Mouse (Mus musculus) kidney, adult 9 months (tissue): ENCODE results near the gene Slc44a2.
"Not testable (repeated sequence)": the region's sequence is repeated elsewhere in the genome, so short reads cannot be mapped to it uniquely, and the experiment has no call there.

ENCODE experiments used
- DNase-seq: peaks from one replicate; pipeline ENCODE4 v3.0.0; 2022

Gene Slc44a2

DNA sequence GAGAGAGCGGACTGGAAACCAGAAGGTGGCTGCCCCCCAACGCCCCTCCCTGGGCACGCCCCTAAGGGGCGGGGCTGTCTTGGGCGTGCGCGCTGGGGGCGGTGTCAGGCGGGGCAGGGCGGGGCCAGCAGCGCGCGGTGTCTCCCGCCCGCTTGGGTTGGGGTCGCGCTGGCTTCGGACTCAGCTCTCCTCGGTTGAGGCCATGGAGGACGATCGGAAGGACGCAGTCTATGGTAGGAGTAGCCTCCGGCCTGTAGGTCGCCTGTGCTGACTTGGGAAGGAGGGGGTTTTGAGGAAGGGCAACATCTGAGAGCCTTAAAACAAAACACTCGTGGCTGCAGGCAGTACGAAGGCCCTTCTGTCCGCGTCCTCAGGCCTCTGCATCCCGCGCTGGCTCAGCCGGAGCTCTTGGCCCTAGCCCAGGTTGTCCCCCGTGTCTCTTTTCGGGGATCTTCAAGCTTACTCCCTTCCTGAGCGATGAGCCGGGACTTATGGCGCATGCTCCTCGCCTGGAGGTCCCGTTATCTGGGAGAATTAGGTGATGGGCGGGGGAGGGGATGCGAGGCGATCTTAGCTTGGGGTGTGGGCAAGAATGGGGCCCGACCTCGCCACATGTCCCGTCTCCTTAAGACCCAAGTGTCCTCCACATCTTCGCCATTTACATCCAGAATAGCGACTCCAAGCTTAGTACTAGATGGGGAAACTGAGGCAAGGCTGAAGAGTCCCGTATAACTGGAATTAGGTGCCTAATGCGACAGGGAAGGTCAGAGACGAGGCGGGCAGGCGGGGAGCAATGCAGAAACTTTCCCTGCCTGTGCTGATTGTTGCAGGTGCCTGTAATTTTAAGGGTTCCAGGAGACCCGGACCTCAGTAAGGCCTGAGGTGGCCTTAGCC, at the start of gene Slc44a2:
TSS of gene Slc44a2 (plus strand) at position 80 of the 894 bp plus-strand sequence.
- peak; percentile 83 for DNase-seq

DNA sequence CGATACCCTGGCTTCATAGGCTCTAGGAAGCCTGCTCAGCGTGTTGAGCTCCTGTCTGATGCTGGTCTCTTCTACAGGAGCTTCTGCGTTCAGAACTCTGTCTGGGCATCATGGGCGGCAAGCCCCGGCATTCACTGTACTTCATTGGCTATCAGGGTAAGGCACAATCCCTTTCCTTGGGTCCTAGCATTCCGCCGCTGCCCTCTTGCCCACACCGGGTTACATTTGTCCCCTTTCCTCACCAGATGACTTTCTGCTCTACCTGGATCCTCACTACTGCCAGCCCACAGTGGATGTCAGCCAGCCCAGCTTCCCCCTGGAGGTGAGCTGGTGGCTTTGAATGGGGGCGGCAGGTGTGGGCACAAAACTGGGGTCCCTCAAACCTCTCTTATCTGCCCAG, 48.1 kb upstream of the Slc44a2 start:
- DNase-seq, result no peak

DNA sequence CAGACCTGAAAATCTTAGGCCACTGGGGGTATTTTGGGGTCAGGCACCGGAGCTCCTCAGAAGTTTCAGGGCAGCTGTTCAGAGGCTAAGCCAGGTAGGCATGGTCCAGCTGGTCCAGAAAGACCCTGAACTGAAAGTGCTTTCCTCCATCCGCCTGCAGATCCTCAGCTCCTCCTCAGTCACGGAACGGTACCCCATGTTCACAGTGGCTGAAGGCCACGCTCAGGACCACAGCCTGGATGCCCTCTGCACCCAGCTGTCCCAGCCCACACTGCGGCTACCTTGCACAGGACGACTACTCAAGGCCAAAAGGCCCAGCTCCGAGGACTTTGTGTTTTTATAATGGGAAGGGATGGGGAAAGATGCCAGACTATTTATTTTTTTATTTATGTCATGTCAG, 47.4 kb upstream of the Slc44a2 start:
- no peak for DNase-seq

DNA sequence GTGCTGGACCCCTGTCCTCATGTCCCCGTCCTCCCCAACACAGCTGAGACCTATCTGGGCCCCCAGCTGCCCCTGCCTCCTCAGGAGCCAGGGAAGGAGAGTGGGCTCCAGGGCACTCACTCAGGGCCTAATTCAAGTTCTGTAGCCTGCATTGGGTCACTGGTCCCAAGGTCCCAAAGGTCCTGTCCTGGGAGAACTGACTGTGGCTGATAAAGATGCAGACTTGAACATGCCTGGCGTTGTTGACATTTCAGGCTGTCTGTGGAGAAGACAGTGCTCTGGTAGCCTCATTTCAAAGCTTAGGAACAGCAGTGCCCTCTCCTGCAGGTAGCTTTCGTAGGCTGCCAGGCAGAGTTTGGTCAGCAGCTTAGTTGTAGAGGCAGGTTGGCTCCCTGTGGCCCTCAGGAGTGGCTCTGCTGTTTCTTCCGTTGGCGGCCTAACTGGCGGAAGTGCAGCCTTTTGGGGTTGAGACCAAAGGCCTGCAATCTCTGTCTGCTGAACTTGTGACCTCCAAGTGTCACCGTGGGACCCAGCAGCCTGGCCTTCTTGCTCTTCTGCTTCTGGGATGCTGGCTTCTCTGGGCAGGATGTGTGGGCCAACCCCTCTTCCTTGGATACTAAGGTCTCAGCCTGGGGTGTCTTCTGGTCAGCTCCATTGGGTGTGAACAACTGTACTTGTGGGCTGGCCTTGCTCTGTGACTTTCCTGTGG, 46.8 kb upstream of the Slc44a2 start:
- DNase-seq, result no peak

DNA sequence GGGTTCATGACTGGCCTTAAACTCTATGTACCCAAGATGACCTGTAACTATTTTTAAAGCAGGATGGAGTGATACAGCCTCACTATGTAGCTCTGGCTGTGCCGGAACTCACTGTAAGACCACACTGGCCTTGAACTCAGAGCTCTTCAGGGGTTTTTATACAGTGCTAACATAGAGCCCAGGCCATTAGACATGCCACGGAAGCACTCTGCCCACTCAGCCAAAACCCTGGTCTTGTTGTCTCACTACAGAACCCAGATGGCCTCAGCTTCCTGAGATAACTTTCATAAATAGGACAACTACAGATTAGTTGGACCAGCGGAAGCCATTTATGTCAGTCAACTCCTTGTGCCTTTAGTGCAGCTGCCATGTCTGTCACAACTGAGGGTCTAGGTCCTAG, 46.2 kb upstream of the Slc44a2 start:
- no peak for DNase-seq

DNA sequence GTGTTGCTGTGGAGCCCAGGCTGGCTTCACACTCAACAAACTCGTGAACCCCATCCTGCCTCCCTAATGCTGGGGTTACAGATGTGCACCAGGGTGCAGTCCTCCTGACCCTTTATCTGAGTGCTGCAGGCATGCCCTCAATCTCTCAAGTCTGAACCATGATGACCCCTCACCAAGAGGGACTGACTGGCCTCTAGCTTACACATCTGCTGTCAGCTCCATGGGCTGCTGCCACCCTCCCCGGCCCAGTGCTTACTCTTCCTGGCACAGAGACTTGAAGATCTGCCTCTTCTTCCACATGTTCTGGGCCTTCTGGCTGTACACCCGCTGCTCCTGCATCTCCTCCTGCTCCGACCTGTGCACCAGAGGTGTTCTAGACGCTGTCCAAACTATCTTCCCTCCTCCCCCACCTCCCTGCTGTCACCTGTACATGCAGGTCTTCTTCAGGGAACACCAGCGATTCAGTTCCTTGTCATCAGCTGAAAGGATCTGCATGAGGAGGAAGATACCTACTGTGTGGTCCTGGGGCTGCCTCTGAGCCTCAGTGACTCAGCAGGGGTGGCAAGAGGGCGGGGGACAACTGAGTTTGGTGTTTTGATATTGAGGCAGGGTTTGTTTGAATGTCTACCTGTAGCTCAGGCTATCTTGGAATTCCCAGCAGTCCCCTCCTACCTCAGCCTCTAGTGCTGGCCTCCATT, 45.3 kb upstream of the Slc44a2 start:
- no peak for DNase-seq

DNA sequence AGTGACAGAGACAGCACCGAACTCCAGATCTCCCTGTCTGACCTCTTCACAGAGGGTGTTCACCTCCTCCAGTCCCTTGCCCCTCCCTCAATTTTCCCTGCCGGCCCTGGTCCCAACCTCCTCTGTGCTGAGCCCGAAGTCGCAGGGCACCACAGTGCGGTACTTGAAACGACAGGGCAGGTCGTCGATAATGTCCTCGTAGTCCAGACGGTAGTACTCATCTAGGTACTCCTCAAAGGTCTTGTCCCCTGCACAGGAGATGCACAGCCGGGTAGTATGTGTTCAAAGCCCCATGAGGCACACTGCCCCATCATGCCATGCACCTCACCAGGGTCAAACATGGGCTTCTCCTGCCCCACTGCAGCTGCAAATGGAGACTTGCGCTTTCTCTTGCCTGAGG, 44.8 kb upstream of the Slc44a2 start:
- no peak for DNase-seq

DNA sequence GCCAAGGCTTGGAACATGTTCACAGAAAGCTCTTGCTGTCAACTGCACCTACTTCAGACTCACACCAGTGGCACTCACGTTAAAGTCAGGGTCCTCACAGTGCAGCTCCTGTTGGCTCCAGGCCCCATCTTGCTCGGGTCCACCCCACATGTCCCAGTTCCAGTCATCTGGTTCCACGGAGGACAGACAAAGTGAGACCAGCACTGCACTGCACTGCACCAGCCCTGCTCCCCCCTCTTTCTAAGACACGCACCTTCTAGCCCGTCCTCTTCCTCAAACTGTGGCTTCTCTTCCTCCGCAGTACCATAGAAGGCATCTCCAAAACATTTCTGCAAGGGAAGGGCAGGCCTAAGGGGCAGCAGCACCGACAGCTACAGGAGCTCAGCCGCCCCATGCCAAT, 44.2 kb upstream of the Slc44a2 start:
- DNase-seq, result no peak

DNA sequence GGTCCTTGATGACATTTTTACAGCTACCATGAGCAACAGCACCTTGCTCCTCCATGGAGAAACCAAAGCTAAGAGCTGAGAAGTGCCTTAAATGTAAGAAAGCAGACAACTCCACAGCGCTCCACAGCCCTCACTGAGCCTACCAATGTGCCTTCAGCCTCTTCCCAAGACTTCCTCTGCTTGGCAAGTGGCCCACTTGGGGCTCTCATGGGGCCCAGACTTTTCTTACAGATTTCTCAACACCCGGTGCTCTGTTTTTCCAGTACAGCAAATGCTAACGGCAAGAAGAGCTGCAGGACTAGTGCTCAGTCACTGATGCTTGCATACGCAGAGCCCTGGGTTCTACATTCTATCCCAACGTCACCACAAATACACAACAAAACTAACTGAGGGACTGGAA, 42.7 kb upstream of the Slc44a2 start:
- DNase-seq, result no peak

DNA sequence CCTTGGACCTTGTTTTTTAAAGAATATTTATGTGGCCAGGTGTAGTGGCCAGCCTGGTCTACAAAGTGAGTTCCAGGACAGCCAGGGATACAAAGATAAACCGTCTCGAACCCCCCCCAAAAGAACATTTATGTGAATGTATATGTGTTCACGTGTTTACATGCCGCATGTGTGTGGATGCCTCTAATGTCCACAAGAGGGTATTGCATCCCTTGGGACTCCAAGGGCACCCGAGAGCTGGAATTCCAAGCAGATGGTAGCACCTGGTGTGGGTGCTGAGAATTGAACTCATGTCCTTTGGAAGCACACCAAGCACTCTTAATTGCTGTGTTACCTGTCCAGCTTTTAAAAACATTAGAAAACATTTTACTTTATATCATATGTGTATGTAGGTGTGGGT, 36.9 kb upstream of the Slc44a2 start:
- no peak for DNase-seq

DNA sequence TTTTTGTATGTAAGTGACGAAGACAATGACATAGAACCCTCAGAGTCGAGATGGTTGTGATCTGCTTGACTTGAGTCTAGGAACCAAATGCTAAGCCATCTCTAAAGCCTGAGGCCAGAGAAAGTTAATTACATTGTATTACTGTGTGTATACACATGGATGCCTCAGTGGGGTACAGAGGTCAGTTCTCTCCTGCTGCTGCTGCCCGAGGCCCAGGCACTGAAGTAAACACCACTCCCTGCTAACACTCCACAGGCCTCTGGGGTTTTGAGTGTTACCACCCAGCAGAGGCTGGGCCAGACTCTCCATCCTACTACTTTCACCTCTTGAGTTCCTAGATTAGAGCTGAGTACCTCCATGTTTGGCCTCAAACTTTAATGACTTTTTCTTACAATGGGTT, 36.5 kb upstream of the Slc44a2 start:
- peak; percentile 55 for DNase-seq

DNA sequence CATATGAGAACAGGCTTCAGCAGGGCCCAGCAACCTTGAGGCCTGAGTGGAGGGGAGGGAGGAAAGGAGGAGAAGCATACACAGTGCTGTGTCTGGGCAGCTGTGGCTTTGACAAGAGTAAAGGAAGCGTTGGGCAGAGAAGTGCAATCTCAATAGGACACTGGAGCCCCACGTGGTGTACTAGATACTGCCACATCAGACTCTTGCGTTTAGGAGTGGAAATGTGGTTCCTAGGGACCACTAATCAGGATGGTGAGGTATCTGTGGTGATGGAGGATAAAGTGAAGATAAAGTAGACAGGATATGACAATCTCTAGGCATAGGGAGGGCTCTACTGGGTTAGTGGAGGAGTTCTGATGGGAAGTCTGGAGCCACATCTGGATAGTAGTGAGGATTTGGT, 33.7 kb upstream of the Slc44a2 start:
- DNase-seq, result no peak

DNA sequence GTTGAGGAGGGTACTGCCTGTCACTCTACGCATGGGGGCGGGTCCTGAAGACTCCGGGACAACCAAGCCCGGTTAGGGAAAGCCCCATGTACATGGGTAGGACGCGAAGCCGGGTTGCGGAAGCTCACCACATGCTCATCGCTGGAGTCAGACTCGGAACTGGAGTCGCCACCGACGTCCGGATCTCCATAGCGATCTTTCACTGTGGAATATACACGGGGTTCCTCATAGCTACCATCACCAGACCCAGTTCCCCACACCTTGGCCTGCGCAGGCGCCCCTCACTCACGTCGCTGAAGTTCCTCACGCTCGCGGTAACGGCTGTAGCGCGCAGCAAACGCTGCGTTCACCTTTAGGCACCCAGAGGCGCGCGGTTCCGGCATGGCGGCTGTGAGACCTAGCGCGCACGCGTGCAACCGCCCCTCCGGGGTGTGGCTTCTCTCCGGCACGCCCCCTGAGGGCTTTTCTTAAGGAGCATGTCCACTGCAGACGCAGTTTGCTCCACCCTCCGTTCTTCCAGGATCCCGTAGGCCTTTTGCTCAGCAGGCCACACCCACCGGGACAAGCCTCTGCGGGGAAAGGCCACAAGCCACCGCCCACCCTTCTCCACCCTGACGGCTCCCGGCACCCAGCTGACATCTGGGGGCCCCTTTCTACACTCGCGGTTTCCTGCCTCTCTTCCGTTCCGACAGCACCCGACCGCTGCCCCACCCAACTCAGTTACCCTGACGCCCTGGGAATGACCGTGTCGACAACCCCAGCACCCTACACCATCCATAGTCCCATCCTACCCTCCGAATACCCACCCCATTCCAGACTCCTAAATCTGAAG, 32.7 kb upstream of the Slc44a2 start, which contains the start of gene Kri1:
TSS of gene Kri1 (minus strand) at position 399 of the 832 bp plus-strand sequence.
- peak; percentile 99 for DNase-seq

DNA sequence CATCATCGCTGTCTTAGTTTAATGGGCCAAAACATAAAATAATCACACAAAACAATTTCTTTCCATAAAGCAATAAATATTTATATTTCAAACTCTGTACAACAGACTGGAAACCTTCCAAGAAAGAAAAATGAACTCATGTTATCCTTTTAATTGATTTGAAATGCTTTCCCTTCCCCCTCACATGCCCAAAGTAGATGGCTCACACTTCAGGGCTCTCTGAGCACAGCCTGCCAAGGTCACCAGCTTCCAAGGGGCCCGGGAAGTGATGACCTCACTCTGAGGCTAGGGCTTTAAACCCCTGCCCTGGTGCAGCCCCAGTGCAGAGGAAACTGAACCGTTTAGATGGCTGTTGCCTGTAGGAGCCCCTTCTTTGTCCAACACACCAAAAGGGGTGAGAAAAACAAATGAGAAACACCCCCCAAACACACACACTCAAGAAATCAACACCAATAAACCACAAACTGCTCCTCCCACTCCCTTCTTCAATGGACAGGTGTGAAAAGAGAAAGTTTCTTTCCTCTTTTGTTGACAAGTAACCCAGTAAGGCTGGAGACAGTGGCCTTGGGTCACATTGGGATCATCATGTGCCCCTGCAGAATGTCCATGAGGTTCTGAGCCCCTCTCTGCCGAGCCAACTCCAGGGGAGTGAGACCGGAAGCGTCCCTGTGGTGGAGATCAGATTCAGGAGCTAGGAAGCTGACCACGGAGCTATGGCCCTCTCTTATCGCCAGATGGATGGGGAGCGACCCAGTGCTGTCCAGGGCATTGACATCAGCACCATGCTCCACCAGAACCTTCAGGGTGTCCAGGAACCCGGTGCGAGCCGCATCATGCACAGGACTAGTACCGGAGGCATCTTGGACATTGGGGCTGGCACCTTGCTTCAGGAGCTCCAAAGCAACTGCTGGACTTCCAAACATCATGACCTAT, 31.8 kb upstream of the Slc44a2 start:
- DNase-seq, result peak; percentile 48

DNA sequence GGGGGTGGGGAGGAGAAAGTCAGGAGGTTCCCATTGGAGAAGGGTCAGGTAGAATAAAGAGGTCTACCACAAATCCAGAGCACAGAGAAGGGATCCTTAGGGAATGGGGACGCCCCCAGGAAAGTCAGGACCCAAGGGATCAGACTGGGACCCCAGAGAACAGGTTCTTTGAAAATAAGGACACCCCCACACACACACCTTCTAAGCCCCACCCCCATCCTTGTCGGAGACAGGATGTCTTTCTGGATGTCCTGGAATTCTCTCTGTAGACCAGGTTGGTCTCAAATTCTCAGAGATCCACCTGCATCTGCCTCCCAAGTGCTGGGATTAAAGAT, 31.2 kb upstream of the Slc44a2 start:
- no peak for DNase-seq

DNA sequence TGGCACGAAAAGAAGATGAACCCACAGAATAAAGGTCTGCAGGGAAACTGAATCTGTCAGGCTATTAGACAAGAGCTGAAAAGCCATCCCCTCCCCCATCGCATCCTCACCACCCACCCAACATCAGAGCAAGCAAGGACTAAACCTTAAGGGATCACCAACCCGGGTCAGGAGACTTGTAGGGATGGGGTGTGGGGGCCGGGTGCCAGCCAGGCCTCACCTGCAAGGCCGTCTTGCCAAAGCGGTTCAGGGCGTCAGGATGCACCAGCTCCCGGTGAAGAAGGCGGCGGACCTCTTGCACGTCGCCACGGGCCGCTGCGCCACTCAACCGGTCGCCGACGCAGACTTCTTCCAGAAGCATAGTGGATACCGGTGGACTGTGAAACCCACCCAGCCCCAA, 29.9 kb upstream of the Slc44a2 start:
- DNase-seq, result no peak

DNA sequence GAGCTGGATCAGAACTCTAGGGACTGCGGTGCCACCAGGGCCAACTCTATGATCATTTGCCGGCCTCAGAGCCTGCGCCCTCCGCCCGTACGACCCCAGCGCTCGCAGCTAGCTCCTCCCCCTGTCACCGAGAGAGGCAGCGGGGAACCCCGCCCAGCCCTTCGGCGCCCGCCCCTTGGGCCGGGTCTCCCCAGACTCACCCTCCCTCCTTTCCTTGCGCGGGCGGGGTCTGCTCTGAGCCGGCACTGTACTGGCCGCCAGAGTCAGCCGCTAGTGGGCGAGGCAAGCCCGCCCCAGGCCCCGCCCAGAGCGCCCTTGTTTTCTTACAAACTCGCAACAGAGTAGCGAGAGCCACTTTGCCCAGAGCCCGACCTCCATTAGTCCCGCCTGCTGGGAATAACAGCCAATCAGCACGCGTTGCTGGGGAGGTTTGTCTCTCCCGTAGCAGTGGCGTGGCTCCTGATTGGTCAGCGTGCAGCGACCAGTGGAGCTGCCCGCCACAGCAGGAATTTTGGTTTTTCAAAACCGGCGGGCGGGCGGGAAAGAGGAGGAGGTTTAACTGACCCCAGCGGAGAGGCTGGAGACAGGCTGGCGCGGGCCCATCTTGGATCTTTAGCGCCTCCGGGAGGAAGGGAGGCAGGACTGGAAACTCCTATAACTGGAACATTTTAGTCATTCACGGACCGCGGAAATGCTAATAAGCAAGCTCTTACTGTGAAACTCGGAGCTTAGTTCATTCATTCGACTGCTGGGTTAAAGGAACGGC, 29.3 kb upstream of the Slc44a2 start, which contains the start of gene Cdkn2d:
TSS of gene Cdkn2d (minus strand) at position 386 of the 766 bp plus-strand sequence.
- DNase-seq, result peak; percentile 100

DNA sequence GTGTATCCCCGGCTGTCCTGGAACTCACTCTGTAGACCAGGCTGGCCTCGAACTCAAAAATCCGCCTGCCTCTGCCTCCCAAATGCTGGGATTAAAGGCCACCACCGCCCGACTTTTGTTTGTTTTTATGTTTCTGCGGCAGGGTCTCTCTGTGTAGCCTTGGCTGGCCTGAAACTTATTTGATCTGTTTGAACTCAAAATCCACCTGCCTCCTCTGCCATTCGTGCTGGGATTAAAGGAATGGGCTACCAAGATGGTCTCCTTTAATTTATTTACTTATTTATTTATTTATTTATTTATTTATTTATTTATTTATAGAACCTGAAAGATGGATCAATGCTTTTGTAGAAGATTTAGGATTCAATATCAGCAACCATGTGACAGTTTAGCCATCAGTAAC, 28.6 kb upstream of the Slc44a2 start:
- DNase-seq, result not testable (repeated sequence)

DNA sequence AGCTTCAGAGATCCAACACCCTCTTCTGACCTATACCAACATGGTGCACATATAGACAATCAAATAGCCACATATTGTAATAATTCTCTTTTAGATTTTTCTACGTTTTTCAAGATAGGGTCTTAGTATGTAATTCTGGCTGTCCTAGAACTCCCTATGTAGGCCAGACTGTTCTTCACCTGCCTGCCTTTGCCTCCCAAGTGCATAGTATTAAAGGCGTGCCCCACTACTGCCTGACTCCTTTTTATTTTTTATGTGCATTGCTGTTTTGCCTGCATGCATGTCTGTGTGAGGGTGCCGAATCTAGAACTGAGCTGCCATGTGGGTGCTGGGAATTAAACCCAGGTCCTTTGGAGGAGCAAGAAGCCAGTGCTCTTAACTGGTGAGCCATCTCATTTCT, 28.2 kb upstream of the Slc44a2 start:
- DNase-seq, result no peak

DNA sequence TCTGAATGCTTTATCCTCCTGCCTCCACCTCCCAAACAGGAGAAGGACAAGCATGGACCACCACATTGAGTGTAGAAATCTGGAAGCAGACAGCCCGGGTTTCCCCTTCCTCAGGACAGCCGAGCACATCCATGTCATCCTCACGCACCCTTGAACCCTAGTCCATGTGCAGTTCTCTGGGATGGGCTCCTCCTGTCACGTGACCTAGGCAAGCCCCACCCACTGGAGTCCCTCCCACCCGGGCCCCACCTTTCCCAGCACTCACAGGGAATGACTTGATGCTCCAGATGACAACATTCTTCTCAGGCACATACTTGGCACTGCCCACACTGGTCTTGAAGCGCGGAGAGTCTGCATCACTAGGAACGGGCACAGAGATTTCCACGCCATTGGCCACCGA, 21.5 kb upstream of the Slc44a2 start:
- DNase-seq, result no peak

DNA sequence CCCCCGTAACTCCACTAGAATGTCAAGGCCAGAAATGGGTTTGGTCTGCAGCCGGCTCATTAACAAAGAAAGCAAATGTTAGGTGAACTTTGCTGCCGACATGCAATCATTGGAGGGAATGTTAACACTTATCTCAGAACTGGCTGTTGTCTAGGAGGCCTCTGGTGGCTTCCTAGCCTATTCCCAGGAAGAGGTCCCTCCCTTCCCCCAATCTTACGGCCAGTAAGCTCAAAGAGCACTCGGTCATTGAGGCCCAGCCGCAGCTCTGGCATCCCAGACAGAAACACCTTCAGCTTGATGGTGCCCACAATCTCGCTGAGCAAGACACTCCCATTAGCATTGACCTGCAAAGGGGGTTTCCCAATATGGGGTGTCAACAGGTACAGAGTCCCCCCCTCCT, 15.4 kb upstream of the Slc44a2 start:
- DNase-seq, result no peak
